Mouse (Mus musculus) lung, postnatal 4 days (tissue): ENCODE measurements around the gene Apba2.
A peak's percentile ranks its signal among the peaks of the same experiment; 100 is the strongest.

ENCODE experiments used
- DNase-seq, 2 experiments: peaks; one replicate each; pipeline ENCODE4 v3.0.0; 2021

The Apba2 gene

GRCm38 (mm10) chr7:64588636-64589389 lies 87.3 kb downstream of the Apba2 start:
- DNase-seq, result no peak

GRCm38 (mm10) chr7:64595256-64595655 lies 93.8 kb downstream of the Apba2 start:
- DNase-seq, result peak in 1 of 2 experiments; percentile 7

GRCm38 (mm10) chr7:64596652-64597051 lies 95.1 kb downstream of the Apba2 start:
- DNase-seq, result no peak

- DNase-seq, result no peak
Observed at GRCm38 (mm10) chr7:64609866-64610265, 108.4 kb downstream of the Apba2 start.

- DNase-seq, result peak in 1 of 2 experiments; percentile 16
Observed at GRCm38 (mm10) chr7:64610875-64611274, 109.4 kb downstream of the Apba2 start.

- no peak for DNase-seq
Observed at GRCm38 (mm10) chr7:64619261-64619660, 117.8 kb downstream of the Apba2 start.

GRCm38 (mm10) chr7:64626494-64626893 lies 125.0 kb downstream of the Apba2 start:
- no peak for DNase-seq

GRCm38 (mm10) chr7:64627972-64628655 lies 126.6 kb downstream of the Apba2 start:
- DNase-seq, result no peak

GRCm38 (mm10) chr7:64630697-64631096 lies 129.2 kb downstream of the Apba2 start:
- DNase-seq, result no peak

- no peak for DNase-seq
Observed at GRCm38 (mm10) chr7:64631131-64631530, 129.6 kb downstream of the Apba2 start.

- DNase-seq, result no peak
Observed at GRCm38 (mm10) chr7:64631781-64632351, 130.4 kb downstream of the Apba2 start.

GRCm38 (mm10) chr7:64633182-64633581 lies 131.7 kb downstream of the Apba2 start:
- DNase-seq, result no peak

- DNase-seq, result no peak
Observed at GRCm38 (mm10) chr7:64633916-64634315, 132.4 kb downstream of the Apba2 start.

GRCm38 (mm10) chr7:64634482-64634881 lies 133.0 kb downstream of the Apba2 start:
- DNase-seq, result no peak

- DNase-seq, result no peak
Observed at GRCm38 (mm10) chr7:64638922-64639321, 137.4 kb downstream of the Apba2 start.

GRCm38 (mm10) chr7:64640651-64641050 lies 139.1 kb downstream of the Apba2 start:
- no peak for DNase-seq

- no peak for DNase-seq
Observed at GRCm38 (mm10) chr7:64642903-64643302, 141.4 kb downstream of the Apba2 start.

GRCm38 (mm10) chr7:64645458-64645857 lies 144.0 kb downstream of the Apba2 start:
- no peak for DNase-seq

- no peak for DNase-seq
Observed at GRCm38 (mm10) chr7:64646046-64646445, 144.5 kb downstream of the Apba2 start.

- DNase-seq, result no peak
Observed at GRCm38 (mm10) chr7:64648947-64649607, 147.6 kb downstream of the Apba2 start.

GRCm38 (mm10) chr7:64651963-64652362 lies 150.5 kb downstream of the Apba2 start:
- DNase-seq, result no peak

GRCm38 (mm10) chr7:64656787-64657186 lies 155.3 kb downstream of the Apba2 start:
- DNase-seq, result no peak

- DNase-seq, result no peak
Observed at GRCm38 (mm10) chr7:64658914-64659313, 157.4 kb downstream of the Apba2 start.
